Mouse (Mus musculus): Measurements from ENCODE around the gene Gramd1b. TPM values are rescaled to one million over a fixed set of nuclear protein-coding genes. Genes with fewer than 3 reads are reported as not detected.

Gene Gramd1b
- polyA plus RNA-seq, 1 experiment from 2014 or later, result 2.9 TPM

DNA sequence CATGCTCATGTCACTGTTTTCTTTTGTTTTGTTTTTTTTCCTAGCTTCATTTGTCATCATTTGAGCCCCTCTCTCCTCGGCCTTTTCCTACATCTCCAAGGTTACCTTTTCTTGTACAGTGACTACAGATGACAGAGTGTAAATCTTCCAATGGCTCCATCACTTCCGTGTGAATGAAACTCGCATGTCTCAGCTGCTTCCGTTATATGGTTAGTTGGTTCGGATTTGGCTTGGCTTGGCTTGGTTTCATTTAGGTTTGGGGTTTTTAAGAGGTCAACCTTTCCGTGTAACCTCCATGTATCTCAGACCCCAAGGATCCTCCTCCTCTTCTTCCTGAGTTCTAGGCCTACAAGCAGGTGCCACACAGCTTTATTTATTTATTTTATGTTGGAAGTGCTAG is 77.3 kb downstream of the Gramd1b start:
- no peaks in the 10 kb centered on the region for H3K9me3 ChIP-seq (replicated peaks; ENCODE audit: control insufficient read depth, low read length)
- 82% methylated on average over 6 of the region's 6 CpGs for WGBS
- peaks cover 3% of the 10 kb centered on the region; the same call in 1 of the 2 replicates for H3K4me1 ChIP-seq (ENCODE audit: control insufficient read depth, insufficient read depth, low read length)
- H3K9ac ChIP-seq (replicated peaks; ENCODE audit: low read length), result no peak overlapping the region
- H3K4me2 ChIP-seq (ENCODE audit: low read depth, low read length), result no peak overlapping the region
- H3K36me3 ChIP-seq (replicated peaks; ENCODE audit: control insufficient read depth, insufficient read depth, low read depth, low read length), result no peaks in the 10 kb centered on the region
- H3K27me3 ChIP-seq (ENCODE audit: control insufficient read depth, insufficient read depth, low read length), result peaks cover 6% of the 10 kb centered on the region; the same call in 1 of the 2 replicates
- no peak overlapping the region for H3K4me3 ChIP-seq (ENCODE audit: low read depth, low read length)
- no peak overlapping the region for H3K27ac ChIP-seq (replicated peaks; ENCODE audit: low read depth, low read length)
- DNase-seq (ENCODE audit: low spot score) (no peak), ATAC-seq (replicated peaks; ENCODE audit: insufficient number of reproducible peaks, low FRiP score, low TSS enrichment, low read depth) (no peak)

DNA sequence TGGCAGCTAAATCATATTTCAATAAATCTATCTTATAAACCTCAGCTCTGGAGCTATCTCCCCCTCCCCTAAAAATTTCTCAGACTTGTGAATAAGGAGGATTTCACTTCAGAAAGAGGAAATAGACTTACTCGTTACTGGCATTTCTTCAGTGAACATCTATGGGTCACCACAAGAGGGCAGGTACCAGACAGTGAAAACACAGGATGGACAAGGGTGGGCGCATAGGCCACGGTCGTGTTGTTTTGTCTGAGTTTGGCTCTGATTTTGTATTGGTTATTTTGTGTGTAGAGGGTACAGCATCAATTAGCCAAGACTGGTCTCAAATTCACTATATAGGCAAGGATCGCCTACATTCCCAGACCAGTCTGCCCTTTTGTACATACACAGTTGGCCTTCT is 79.0 kb downstream of the Gramd1b start:
- Histone ChIP-seq H3K4me1 (ENCODE audit: control insufficient read depth, insufficient read depth, low read length) (peaks cover 3% of the 10 kb centered on the region; the same call in 1 of the 2 replicates), H3K4me3 (ENCODE audit: low read depth, low read length) (no peak overlapping the region), H3K36me3 (replicated peaks; ENCODE audit: control insufficient read depth, insufficient read depth, low read depth, low read length) (no peaks in the 10 kb centered on the region), H3K27me3 (ENCODE audit: control insufficient read depth, insufficient read depth, low read length) (peaks cover 6% of the 10 kb centered on the region; the same call in 1 of the 2 replicates), H3K27ac (replicated peaks; ENCODE audit: low read depth, low read length) (no peak overlapping the region), H3K9me3 (replicated peaks; ENCODE audit: control insufficient read depth, low read length) (no peaks in the 10 kb centered on the region), H3K4me2 (ENCODE audit: low read depth, low read length) (no peak overlapping the region), H3K9ac (replicated peaks; ENCODE audit: low read length) (no peak overlapping the region)
- DNase-seq (ENCODE audit: low spot score), result no peak
- WGBS, result 60% methylated on average over 5 of the region's 5 CpGs
- ATAC-seq (replicated peaks; ENCODE audit: insufficient number of reproducible peaks, low FRiP score, low TSS enrichment, low read depth), result no peak

DNA sequence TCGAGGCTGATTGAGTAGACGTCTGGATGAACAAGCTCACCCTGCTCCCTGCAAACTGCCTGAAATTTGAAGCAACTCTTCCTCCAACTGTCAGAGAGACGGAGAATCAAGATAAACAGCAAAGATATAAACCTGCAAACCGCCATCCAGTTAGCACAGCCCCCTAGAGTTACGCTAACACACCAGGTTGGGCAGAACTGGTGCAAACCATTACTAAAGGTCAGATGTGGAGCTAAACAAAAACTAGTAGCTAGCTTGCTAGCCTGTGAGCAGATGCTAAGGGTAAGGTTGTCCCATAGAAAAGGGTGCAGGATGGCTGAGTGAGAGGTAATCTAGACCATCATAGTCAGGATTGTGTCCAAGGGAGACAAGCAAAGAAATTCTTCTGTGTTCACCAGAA is 80.4 kb downstream of the Gramd1b start:
- H3K9ac ChIP-seq (replicated peaks; ENCODE audit: low read length), result no peak overlapping the region
- no peak overlapping the region for H3K4me3 ChIP-seq (ENCODE audit: low read depth, low read length)
- ATAC-seq (replicated peaks; ENCODE audit: insufficient number of reproducible peaks, low FRiP score, low TSS enrichment, low read depth) (no peak), DNase-seq (ENCODE audit: low spot score) (no peak)
- H3K4me1 ChIP-seq (ENCODE audit: control insufficient read depth, insufficient read depth, low read length), result no peaks in the 10 kb centered on the region; the same call in 1 of the 2 replicates
- H3K9me3 ChIP-seq (replicated peaks; ENCODE audit: control insufficient read depth, low read length), result no peaks in the 10 kb centered on the region
- peaks cover 5% of the 10 kb centered on the region; the same call in 1 of the 2 replicates for H3K27me3 ChIP-seq (ENCODE audit: control insufficient read depth, insufficient read depth, low read length)
- H3K4me2 ChIP-seq (ENCODE audit: low read depth, low read length), result no peak overlapping the region
- 70% methylated on average over 5 of the region's 5 CpGs for WGBS
- no peak overlapping the region for H3K27ac ChIP-seq (replicated peaks; ENCODE audit: low read depth, low read length)
- H3K36me3 ChIP-seq (replicated peaks; ENCODE audit: control insufficient read depth, insufficient read depth, low read depth, low read length), result no peaks in the 10 kb centered on the region

DNA sequence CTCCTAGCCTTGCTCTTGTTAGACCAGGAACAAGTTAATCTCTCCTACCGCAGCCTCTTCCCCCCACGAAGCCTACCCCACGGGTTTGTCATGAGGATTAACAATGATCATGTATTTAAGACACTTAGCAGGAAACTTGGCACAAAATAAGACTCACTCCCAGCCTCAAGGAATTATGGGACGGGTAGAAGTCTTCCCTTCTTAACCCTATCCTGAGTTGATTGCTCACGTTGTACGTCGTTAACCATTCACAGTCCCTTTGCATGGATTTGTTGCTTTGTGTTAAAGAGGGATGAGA is 80.8 kb downstream of the Gramd1b start:
- no peak overlapping the region for H3K4me2 ChIP-seq (ENCODE audit: low read depth, low read length)
- H3K36me3 ChIP-seq (replicated peaks; ENCODE audit: control insufficient read depth, insufficient read depth, low read depth, low read length), result no peaks in the 10 kb centered on the region
- no peak for ATAC-seq (replicated peaks; ENCODE audit: insufficient number of reproducible peaks, low FRiP score, low TSS enrichment, low read depth)
- no peak overlapping the region for H3K4me3 ChIP-seq (ENCODE audit: low read depth, low read length)
- no peak overlapping the region for H3K27ac ChIP-seq (replicated peaks; ENCODE audit: low read depth, low read length)
- 75% methylated on average over 7 of the region's 7 CpGs for WGBS
- no peaks in the 10 kb centered on the region for H3K9me3 ChIP-seq (replicated peaks; ENCODE audit: control insufficient read depth, low read length)
- no peak overlapping the region for H3K9ac ChIP-seq (replicated peaks; ENCODE audit: low read length)
- no peak for DNase-seq (ENCODE audit: low spot score)
- H3K27me3 ChIP-seq (ENCODE audit: control insufficient read depth, insufficient read depth, low read length), result peaks cover 5% of the 10 kb centered on the region; the same call in 1 of the 2 replicates
- H3K4me1 ChIP-seq (ENCODE audit: control insufficient read depth, insufficient read depth, low read length), result no peaks in the 10 kb centered on the region; the same call in 1 of the 2 replicates

DNA sequence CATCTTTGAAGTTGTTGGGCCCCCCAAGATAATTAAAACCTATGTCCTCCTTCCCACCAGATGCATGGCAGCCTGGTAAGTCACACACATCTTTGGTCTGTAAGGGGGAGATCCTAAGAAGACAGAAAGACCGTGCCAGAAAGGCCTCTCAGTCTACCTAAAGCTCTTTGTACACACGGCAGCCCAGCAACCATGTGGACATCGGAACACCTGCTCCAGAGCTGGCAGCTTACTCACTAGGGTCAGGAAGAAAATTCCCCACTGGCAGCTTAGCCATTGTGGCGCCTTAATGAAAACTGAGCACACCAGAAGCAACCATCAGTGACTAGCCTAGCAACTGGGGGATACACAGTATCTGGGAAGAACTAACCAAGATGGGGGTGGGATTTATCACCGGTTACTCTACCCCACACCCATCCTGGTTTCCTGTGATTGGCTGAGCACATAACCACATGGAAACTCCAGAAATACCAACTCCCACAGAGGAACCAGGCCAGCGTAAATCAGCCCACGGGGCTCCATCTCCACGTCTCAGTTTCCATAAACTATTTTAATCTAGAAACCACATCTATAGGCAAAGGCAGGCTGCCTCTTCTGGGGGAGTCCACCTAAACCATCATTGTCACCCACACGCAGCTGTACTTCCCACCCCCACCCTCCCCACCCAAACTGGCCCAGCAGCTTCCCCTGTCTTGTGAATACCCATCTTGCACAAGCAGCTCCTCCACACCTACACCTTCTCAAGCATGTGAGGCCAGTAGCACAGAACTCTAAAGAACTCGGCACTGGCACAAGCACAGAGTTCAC is 81.4 kb downstream of the Gramd1b start:
- Histone ChIP-seq H3K9me3 (replicated peaks; ENCODE audit: control insufficient read depth, low read length) (no peaks in the 10 kb centered on the region), H3K9ac (replicated peaks; ENCODE audit: low read length) (no peak overlapping the region), H3K4me3 (ENCODE audit: low read depth, low read length) (no peak overlapping the region), H3K27ac (replicated peaks; ENCODE audit: low read depth, low read length) (no peak overlapping the region), H3K36me3 (replicated peaks; ENCODE audit: control insufficient read depth, insufficient read depth, low read depth, low read length) (no peaks in the 10 kb centered on the region), H3K27me3 (ENCODE audit: control insufficient read depth, insufficient read depth, low read length) (peaks cover 3% of the 10 kb centered on the region; the same call in 1 of the 2 replicates), H3K4me2 (ENCODE audit: low read depth, low read length) (no peak overlapping the region), H3K4me1 (ENCODE audit: control insufficient read depth, insufficient read depth, low read length) (no peaks in the 10 kb centered on the region; the same call in 1 of the 2 replicates)
- 72% methylated on average over 10 of the region's 10 CpGs for WGBS
- DNase-seq (ENCODE audit: low spot score) (no peak), ATAC-seq (replicated peaks; ENCODE audit: insufficient number of reproducible peaks, low FRiP score, low TSS enrichment, low read depth) (no peak; the same call in 1 of the 2 replicates)

DNA sequence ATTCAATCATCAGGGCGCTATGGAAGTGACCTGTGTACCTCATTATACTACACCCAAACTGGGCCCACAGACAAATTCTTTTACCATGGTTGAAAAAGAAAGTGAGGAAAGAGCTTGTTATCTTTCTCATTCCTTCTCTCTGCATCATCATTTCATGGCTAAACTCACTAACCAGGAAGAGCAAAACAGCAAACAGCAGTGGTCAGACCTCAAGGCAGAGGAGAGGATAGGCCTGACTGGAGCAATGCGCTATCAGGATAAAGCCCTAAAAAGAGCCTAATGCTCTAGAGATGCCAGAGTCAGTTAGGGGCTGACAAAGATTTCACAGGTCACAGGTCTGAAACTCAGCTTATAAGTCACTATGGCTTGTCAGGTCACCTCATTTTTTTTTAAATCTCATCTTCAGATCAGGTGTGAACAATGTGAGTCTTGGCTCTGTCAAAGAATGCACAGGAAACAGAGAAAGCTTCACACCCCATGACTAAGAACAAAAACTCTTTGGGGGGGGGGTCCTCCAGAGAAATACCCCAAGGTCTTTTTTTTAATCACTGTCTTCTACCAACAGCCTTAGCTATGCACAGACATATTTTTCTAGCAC is 82.4 kb downstream of the Gramd1b start:
- Histone ChIP-seq H3K36me3 (replicated peaks; ENCODE audit: control insufficient read depth, insufficient read depth, low read depth, low read length) (no peaks in the 10 kb centered on the region), H3K9me3 (replicated peaks; ENCODE audit: control insufficient read depth, low read length) (no peaks in the 10 kb centered on the region), H3K4me1 (ENCODE audit: control insufficient read depth, insufficient read depth, low read length) (no peaks in the 10 kb centered on the region), H3K4me3 (ENCODE audit: low read depth, low read length) (no peak overlapping the region), H3K9ac (replicated peaks; ENCODE audit: low read length) (no peak overlapping the region), H3K27ac (replicated peaks; ENCODE audit: low read depth, low read length) (no peak overlapping the region), H3K27me3 (ENCODE audit: control insufficient read depth, insufficient read depth, low read length) (no peaks in the 10 kb centered on the region), H3K4me2 (ENCODE audit: low read depth, low read length) (no peak overlapping the region)
- ATAC-seq (replicated peaks; ENCODE audit: insufficient number of reproducible peaks, low FRiP score, low TSS enrichment, low read depth) (no peak), DNase-seq (ENCODE audit: low spot score) (no peak)
- 85% methylated on average over 2 of the region's 2 CpGs for WGBS

DNA sequence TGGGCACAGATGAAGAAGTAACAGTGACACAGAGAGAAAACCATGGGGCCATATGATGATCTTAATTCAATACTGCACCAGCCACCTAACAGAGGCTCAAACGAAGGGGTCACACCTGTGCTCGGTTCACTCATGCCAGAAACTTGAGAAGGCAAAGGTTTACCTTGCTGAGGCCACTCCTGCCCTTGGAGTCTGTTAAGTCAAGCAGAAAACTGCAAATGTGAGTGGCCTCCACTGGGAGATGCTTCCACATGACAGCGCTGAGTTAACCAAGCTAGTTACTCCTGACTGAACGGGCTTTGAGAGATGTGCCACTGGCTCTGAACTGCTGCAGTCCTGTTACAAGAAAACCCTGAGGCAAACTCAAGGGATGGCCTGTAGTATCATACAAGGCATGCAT is 83.9 kb downstream of the Gramd1b start:
- no peak for DNase-seq (ENCODE audit: low spot score)
- Histone ChIP-seq H3K4me2 (ENCODE audit: low read depth, low read length) (no peak overlapping the region), H3K4me3 (ENCODE audit: low read depth, low read length) (no peak overlapping the region), H3K27me3 (ENCODE audit: control insufficient read depth, insufficient read depth, low read length) (no peaks in the 10 kb centered on the region), H3K9me3 (replicated peaks; ENCODE audit: control insufficient read depth, low read length) (no peaks in the 10 kb centered on the region), H3K9ac (replicated peaks; ENCODE audit: low read length) (no peak overlapping the region), H3K4me1 (ENCODE audit: control insufficient read depth, insufficient read depth, low read length) (no peaks in the 10 kb centered on the region), H3K36me3 (replicated peaks; ENCODE audit: control insufficient read depth, insufficient read depth, low read depth, low read length) (no peaks in the 10 kb centered on the region), H3K27ac (replicated peaks; ENCODE audit: low read depth, low read length) (no peak overlapping the region)
- ATAC-seq (replicated peaks; ENCODE audit: insufficient number of reproducible peaks, low FRiP score, low TSS enrichment, low read depth), result no peak
- 74% methylated on average over 4 of the region's 4 CpGs for WGBS

DNA sequence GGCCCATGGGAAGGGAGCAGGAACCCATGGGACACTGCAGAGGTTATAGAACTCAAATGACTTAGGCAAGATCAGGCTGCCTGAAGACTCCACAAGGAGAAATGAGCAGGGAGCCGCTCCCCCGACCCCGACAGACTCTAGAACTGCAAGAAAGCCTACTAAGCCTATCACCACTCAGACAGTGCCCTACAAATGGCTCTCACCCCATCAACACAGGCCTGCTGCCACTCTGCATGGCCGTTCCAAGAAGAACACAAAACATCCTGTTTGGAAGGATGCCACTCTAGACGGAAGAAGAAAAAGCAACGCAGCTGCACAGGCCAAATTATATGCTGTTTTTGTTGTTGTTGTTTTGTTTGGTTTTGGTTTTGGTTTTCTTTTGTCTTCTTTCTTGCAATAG is 86.2 kb downstream of the Gramd1b start:
- H3K27me3 ChIP-seq (ENCODE audit: control insufficient read depth, insufficient read depth, low read length), result no peaks in the 10 kb centered on the region
- H3K27ac ChIP-seq (replicated peaks; ENCODE audit: low read depth, low read length), result no peak overlapping the region
- no peaks in the 10 kb centered on the region for H3K4me1 ChIP-seq (ENCODE audit: control insufficient read depth, insufficient read depth, low read length)
- H3K36me3 ChIP-seq (replicated peaks; ENCODE audit: control insufficient read depth, insufficient read depth, low read depth, low read length), result no peaks in the 10 kb centered on the region
- H3K4me3 ChIP-seq (ENCODE audit: low read depth, low read length), result no peak overlapping the region
- 89% methylated on average over 6 of the region's 6 CpGs for WGBS
- H3K4me2 ChIP-seq (ENCODE audit: low read depth, low read length), result no peak overlapping the region
- DNase-seq (ENCODE audit: low spot score), result no peak
- H3K9me3 ChIP-seq (replicated peaks; ENCODE audit: control insufficient read depth, low read length), result no peaks in the 10 kb centered on the region
- ATAC-seq (replicated peaks; ENCODE audit: insufficient number of reproducible peaks, low FRiP score, low TSS enrichment, low read depth), result no peak
- no peak overlapping the region for H3K9ac ChIP-seq (replicated peaks; ENCODE audit: low read length)

Data from embryonic facial prominence, embryonic 11.5 days (tissue).